Mouse (Mus musculus): ENCODE results near the gene C2cd2l. TPM values are rescaled to one million over a fixed set of nuclear protein-coding genes. Genes with fewer than 3 reads are reported as not detected.

C2cd2l gene
- total and polyA plus RNA-seq, 3 experiments = 4.7 to 10.9 TPM; not detected in 1

GRCm38 (mm10) chr9:44266478-44267226 lies 53.4 kb downstream of the C2cd2l start:
- Histone ChIP-seq H3K9ac (ENCODE audit: control insufficient read depth, low read depth, low read length, poor library complexity, severe bottlenecking) (peak overlapping the region; percentile 87; the same call in 1 of the 2 replicates), H3K27me3 (ENCODE audit: control insufficient read depth in 1 of 2, insufficient read depth in 2 of 2, low read length in 2 of 2) (no peaks in the 10 kb centered on the region), H3K4me1 (ENCODE audit: control insufficient read depth in 1 of 2, insufficient read depth in 2 of 2, low read length in 2 of 2) (peaks cover 0 to 8% of the 10 kb centered on the region in 2 experiments; a peak in 1 of 4 replicates), H3K79me2 (ENCODE audit: control insufficient read depth, insufficient read depth, low read length, poor library complexity) (no peaks in the 10 kb centered on the region; the same call in 1 of the 2 replicates), H3K27ac (ENCODE audit: control insufficient read depth, low read depth, low read length) (no peak overlapping the region), H3K36me3 (ENCODE audit: control insufficient read depth in 1 of 2, insufficient read depth in 2 of 2, low read length in 2 of 2) (peaks cover 0 to 6% of the 10 kb centered on the region in 2 experiments; a peak in 1 of 4 replicates), H3K9me3 (replicated peaks; ENCODE audit: insufficient read depth, low read length) (no peaks in the 10 kb centered on the region), H3K4me3 (ENCODE audit: control insufficient read depth in 1 of 2, insufficient read depth in 1 of 2, low read depth in 2 of 2, low read length in 2 of 2) (peak overlapping the region; percentile 66 to 77)
- no peak for TF ChIP-seq ELF1 (IDR thresholded peaks at IDR 0.05; ENCODE audit: low read depth, low read length)
- no peak for TF ChIP-seq CHD2 (IDR thresholded peaks at IDR 0.05; ENCODE audit: low read length)
- no peak for TF ChIP-seq NELFE (IDR thresholded peaks at IDR 0.05; ENCODE audit: low read depth, low read length)
- no peak for TF ChIP-seq ZC3H11A (IDR thresholded peaks at IDR 0.05; ENCODE audit: low read depth, low read length)
- TF ChIP-seq ETS1 (IDR thresholded peaks at IDR 0.05; ENCODE audit: low read depth, low read length) = no peak
- no peak for TF ChIP-seq ZNF384 (IDR thresholded peaks at IDR 0.05; ENCODE audit: low read depth, low read length)
- TF ChIP-seq JUND (IDR thresholded peaks at IDR 0.05; ENCODE audit: low read depth, low read length) = no peak
- no peak for TF ChIP-seq MAX (IDR thresholded peaks at IDR 0.05; ENCODE audit: low read length)
- TF ChIP-seq POLR2A (IDR thresholded peaks at IDR 0.05; ENCODE audit: control insufficient read depth in 1 of 2, insufficient read depth in 1 of 2, low read depth in 1 of 2, low read length in 2 of 2, poor library complexity in 1 of 2) = no peak
- TF ChIP-seq ZMIZ1 (IDR thresholded peaks at IDR 0.05; ENCODE audit: low read depth, low read length) = no peak
- peak; percentile 36 for DNase-seq (ENCODE audit: low read depth, low spot score)

DNA sequence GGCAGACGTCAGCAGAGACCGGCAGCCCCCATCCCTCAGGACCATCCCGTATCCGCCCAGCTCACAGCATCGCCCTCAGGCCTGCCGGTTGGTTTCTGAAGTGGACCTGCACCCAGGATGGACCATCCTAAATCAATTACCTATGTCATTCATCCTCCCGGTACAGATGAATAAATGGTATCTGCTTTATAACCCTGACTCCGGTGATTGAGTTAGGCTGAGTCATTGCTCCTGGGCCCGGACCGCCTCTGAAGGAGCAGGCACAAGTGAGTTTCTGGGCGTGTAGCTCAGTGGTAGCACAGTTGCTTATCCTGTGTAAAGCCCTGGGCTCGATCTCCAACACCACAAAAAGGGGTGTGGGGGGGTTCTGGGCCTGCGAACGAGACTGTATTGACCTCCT lies 58.7 kb downstream of the C2cd2l start:
- no peak for DNase-seq (ENCODE audit: low read depth, low spot score)
- no peaks in the 10 kb centered on the region for H3K27me3 ChIP-seq (ENCODE audit: control insufficient read depth in 1 of 2, insufficient read depth in 2 of 2, low read length in 2 of 2)
- H3K79me2 ChIP-seq (ENCODE audit: control insufficient read depth, insufficient read depth, low read length, poor library complexity) = no peaks in the 10 kb centered on the region
- no peak overlapping the region for H3K4me3 ChIP-seq (ENCODE audit: control insufficient read depth in 1 of 2, insufficient read depth in 1 of 2, low read depth in 2 of 2, low read length in 2 of 2)
- H3K27ac ChIP-seq (ENCODE audit: control insufficient read depth, low read depth, low read length) = no peak overlapping the region
- no peaks in the 10 kb centered on the region for H3K9me3 ChIP-seq (replicated peaks; ENCODE audit: insufficient read depth, low read length)
- no peaks in the 10 kb centered on the region; a peak in 1 of 4 replicates for H3K36me3 ChIP-seq (ENCODE audit: control insufficient read depth in 1 of 2, insufficient read depth in 2 of 2, low read length in 2 of 2)
- no peak overlapping the region for H3K9ac ChIP-seq (ENCODE audit: control insufficient read depth, low read depth, low read length, poor library complexity, severe bottlenecking)
- TF ChIP-seq E2F4 (IDR thresholded peaks at IDR 0.05; ENCODE audit: borderline replicate concordance, low read depth, low read length) (no peak), ZC3H11A (IDR thresholded peaks at IDR 0.05; ENCODE audit: low read depth, low read length) (no peak), MYB (IDR thresholded peaks at IDR 0.05; ENCODE audit: low read depth, low read length) (no peak), CHD2 (IDR thresholded peaks at IDR 0.05; ENCODE audit: low read length) (no peak), BHLHE40 (IDR thresholded peaks at IDR 0.05; ENCODE audit: borderline replicate concordance, low read depth, low read length) (no peak), MAZ (IDR thresholded peaks at IDR 0.05; ENCODE audit: low read depth, low read length) (no peak), USF2 (IDR thresholded peaks at IDR 0.05; ENCODE audit: borderline replicate concordance in 1 of 2, insufficient read depth in 1 of 2, low read depth in 1 of 2, low read length in 2 of 2) (no peak), HCFC1 (IDR thresholded peaks at IDR 0.05; ENCODE audit: low read depth, low read length) (no peak), TAL1 (IDR thresholded peaks at IDR 0.05; ENCODE audit: low read length) (no peak), GABPA (IDR thresholded peaks at IDR 0.05; ENCODE audit: low read depth, low read length) (no peak), TBP (IDR thresholded peaks at IDR 0.05; ENCODE audit: low read depth, low read length) (no peak), GATA1 (IDR thresholded peaks at IDR 0.05; ENCODE audit: low read depth, low read length) (no peak), RCOR1 (IDR thresholded peaks at IDR 0.05; ENCODE audit: low read depth, low read length) (no peak), NRF1 (IDR thresholded peaks at IDR 0.05; ENCODE audit: insufficient read depth, low read depth, low read length, poor library complexity, severe bottlenecking) (no peak), USF1 (IDR thresholded peaks at IDR 0.05; ENCODE audit: low read depth, low read length) (no peak), MXI1 (IDR thresholded peaks at IDR 0.05; ENCODE audit: low read depth, low read length) (no peak), ETS1 (IDR thresholded peaks at IDR 0.05; ENCODE audit: low read depth, low read length) (no peak), MYC (IDR thresholded peaks at IDR 0.05; ENCODE audit: low read depth, low read length) (no peak)
- H3K4me1 ChIP-seq (ENCODE audit: control insufficient read depth in 1 of 2, insufficient read depth in 2 of 2, low read length in 2 of 2) = no peaks in the 10 kb centered on the region

Measured in MEL (cell line).